Mouse (Mus musculus): Measurements from ENCODE around the gene Prcp.
"Not testable (repeated sequence)": the region's sequence is repeated elsewhere in the genome, so short reads cannot be mapped to it uniquely, and the experiment has no call there.

Prcp gene

DNA sequence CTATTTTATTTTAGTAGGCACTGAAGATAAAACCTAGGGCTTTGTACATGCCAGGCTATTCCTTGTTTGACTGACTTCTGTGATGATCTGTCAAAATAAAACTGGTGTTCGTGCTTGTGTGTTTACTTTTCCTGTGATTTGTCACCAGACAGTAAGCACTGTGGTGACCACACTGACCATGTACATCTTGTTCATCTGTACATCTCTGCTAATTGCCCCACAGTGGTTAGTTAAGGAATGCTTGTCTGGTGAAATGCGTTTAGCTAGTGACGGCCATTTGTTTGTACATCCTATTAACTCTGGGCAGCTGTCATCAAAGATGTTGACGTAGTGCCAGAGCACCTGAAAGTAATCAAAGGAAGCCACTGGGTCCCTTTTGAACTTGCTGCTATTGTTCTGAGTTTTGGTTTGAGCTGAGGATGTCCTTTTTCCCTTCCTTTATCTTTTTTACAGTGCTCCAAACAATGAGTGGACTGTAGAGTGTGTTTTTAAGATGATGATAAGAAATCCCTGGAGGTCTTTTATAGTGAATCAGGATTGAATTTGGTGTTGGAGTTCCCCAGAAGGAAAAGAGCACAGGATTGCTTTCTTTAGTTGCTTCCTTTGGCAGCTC is 16.5 kb downstream of the Prcp start:
- no peak for DNase-seq

DNA sequence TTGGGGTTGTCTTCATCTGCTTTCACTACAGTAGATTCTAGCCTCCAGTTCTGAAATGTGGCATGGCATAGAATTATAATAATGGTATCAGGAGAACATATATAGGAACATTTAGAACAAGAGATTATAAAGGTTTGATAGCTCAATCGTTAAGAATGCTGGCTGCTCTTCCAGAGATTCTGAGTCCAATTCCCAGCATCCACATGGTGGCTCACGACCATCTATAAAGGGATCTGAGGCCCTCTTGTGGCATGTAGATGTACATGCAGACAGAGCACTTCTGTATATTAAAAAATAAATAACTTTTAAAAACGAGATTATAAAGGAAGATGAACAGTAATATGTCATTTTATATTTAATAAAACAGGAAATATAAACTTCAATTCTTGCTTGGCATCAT is 19.2 kb downstream of the Prcp start:
- no peak for DNase-seq

- no peak for DNase-seq
Observed at GRCm38 (mm10) chr7:92896036-92896435, 21.8 kb downstream of the Prcp start.

GRCm38 (mm10) chr7:92897021-92897420 is 22.8 kb downstream of the Prcp start:
- no peak for DNase-seq

- peak; percentile 26 to 39 for DNase-seq
Observed at GRCm38 (mm10) chr7:92903360-92904038, 29.2 kb downstream of the Prcp start.

GRCm38 (mm10) chr7:92904285-92904684 is 30.0 kb downstream of the Prcp start:
- not testable (repeated sequence) for DNase-seq

DNA sequence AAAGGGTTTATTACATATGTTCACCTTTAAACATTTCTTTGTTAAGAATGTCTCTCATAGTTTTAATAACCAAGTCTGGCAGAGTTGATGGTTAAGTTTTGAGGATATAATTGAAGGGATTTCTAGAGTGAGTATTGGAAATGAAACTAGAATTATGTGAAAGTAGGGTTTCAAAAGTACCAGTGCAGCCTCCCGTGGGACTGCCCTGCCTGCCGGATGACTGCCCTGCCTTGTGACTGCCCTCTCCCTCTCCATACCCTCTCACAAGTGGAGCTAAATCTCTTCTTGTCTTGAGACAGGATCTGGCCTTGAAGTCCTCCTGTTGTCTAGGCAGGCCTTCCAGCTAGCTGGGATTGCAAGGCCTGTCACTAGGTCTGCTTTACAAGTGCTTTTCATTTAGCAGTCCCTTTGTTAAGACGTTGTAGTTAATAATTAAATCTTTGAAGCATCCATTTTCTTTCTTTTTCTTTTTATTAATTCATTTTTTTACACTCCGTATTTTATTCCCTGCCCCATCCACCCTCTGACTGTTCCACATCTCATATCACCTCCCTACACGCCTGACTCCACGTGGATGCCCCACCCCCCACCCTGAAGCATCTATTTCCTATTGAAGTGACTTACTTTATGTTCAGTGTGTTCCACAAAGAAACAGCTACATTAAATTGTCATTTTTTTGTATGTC is 46.0 kb downstream of the Prcp start:
- DNase-seq, result no peak

DNA sequence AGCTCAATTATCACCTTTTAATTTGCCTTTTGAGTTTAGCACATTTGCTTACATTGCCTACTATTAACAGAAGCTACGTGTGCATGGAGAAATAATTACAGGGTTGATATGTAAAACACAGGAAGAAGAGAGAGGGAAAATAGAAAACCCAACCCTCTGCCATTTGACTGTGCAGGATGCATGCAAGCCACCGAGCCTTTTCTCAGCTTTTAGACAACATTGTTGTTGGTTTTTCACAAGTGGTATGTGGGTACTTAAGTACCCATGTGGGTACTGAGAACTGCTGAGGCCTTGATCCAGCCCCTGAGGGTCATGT is 46.5 kb downstream of the Prcp start:
- DNase-seq, result no peak

- DNase-seq, result no peak
Observed at GRCm38 (mm10) chr7:92932792-92933191, 58.5 kb downstream of the Prcp start.

DNA sequence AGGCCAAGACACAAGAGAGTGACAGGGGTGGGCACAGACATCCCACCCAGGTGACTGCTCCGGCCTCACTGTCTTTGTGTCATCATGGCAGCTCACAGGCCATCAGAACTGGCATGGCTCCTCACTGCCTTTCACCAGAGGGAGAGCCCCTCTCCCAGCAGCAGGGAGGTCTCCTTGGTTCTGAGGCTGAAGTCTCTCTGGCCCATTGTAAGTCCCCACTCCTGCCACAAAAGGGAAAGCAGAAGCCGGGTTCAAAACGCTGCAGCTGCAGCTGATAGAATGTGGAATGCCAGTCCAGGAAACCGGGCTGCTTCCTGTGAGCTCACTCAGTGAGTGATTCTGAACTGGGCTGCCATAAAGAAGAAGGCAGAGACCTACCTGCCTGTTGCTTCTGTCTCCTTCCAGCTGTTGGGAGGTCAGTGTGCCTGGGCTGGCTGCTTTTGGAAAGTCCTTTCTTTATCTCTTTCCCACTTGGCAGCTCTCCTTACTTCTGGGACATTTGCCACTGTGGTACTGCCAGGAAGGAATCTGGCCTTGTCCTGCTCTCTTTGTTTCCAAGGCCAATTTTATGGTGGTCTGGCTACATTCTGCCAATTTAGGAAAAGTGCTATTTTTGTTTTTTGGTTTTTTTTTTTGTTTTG is 59.2 kb downstream of the Prcp start:
- DNase-seq, result not testable (repeated sequence)

- DNase-seq, result no peak
Observed at GRCm38 (mm10) chr7:92936747-92937146, 62.5 kb downstream of the Prcp start.

DNA sequence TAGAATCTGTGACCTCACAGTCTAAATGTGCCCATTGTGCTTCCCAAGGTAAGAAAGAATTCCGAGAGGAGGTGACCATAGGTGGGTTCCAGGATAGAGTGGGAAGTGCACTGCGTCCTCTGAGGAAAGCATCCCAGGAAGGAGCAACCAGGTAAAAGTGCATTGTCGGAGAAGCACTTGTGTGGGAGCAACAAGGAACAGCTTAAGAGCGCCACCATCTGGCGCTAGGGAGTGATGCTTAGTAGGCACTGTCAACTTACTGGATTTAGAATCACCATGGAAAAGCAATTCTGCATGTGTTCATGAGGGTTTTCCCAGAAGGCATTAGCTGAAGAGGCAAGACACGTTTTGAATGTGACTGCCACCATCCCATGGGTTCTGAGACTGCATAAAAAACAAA is 63.7 kb downstream of the Prcp start:
- DNase-seq, result no peak

DNA sequence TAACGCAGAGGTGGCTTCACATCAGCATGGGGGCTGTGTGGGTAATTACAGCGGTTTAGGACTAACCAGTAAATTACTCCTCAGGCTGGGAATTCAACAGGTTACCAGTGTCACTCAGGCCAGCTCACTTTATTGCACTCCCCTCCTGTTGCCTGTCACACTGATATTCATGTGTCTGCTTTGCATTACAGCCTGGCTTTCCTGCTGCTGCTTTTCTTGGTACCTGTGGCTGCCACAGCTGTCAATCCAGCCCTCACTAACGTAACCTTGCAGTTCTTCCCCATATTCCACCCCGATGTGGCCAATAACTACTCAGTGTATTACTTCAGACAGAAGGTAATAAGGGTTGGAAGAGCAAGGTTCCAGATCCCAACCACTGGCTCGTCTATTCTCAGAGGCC is 65.5 kb downstream of the Prcp start:
- no peak for DNase-seq

DNA sequence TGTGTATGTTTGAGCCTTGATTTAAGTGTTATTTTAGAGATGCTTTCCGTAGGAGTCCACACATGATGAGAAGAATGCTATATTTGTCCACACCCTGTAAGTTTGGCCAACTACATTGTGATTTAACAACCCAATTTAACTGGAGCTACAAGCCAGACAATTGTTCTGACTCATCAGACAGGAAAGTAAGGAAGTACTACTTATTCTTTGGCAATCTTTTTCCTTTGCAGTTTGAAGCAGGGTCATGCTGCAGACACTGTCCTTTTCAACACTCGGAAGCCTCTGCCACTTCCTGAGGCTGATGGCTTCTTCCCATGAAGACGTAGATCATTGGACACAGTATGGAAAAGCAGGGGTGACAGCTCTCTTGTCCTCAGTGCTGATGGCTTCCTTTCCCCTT is 76.5 kb downstream of the Prcp start:
- no peak for DNase-seq

- no peak for DNase-seq
Observed at GRCm38 (mm10) chr7:92952210-92952609, 77.9 kb downstream of the Prcp start.

DNA sequence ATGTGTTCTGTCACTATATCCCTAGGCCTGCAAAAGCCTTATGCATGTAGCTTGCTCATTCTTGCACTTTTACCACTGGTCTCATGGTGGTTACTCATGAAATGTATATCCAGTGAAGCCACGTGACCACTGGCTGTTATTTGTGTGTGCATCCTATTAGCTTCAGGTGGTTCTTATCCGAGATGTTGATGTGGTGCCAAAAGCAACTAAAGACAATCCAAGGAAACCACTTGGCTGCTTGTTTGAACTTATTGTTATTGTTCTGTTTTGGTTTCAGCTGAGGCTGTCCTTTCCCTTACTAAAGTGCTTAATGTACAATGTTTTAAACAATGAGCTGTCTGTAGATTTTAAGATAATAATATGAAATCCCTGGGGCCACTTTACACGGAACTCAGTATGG is 85.5 kb downstream of the Prcp start:
- DNase-seq, result no peak

DNA sequence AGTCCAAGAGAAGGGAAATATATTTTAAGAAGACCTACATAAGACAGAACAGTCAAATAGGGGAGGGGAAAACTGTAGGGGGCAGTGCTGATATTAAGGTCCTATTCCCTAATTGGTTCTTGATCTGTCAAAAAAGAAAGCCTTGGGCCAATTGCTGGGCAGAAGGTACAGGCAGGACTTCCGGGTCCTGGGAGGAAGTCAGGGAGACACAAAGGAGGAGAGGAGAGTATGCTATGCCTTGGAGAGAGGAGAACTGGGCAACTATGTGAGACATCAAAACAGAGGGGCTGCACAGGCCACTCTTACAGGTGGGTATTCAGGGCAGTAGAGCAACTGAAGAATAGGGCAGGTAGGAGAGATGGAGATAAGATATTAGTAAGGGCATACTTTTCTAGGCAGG is 87.6 kb downstream of the Prcp start:
- DNase-seq, result no peak

DNA sequence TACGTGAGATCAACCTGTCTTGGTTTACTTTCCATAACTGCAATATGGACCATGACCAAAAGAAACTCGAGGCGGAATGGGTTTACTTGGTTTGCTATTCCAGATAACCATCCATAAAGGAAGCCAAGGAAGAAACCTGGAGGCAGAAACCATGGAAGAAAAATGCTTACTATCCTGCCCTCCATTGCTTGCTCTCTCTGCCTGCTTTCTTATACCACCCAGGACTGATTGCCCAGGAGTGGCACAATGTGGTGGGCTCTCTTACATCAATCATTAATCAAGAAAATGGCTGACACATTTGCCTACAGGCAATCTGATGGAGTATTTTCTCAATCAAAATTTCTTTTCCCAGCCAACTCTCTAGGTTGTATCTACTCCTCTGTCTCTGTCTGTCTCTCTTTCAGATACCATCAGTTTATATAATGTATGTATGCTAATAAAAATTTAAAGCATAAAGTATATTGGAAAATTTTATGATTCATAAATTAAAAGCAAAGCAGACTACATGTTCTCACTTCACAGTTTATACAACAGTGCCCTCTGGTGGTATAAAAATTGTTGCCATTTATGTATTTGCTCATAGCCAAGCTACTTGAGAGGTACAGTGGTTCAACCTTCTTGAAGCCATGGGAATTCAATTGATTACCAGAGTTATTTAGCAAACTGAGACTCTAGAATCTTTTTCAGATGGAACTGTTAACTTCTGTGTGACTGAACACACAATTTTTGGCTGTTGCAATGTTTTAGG is 90.7 kb downstream of the Prcp start:
- no peak for DNase-seq

DNA sequence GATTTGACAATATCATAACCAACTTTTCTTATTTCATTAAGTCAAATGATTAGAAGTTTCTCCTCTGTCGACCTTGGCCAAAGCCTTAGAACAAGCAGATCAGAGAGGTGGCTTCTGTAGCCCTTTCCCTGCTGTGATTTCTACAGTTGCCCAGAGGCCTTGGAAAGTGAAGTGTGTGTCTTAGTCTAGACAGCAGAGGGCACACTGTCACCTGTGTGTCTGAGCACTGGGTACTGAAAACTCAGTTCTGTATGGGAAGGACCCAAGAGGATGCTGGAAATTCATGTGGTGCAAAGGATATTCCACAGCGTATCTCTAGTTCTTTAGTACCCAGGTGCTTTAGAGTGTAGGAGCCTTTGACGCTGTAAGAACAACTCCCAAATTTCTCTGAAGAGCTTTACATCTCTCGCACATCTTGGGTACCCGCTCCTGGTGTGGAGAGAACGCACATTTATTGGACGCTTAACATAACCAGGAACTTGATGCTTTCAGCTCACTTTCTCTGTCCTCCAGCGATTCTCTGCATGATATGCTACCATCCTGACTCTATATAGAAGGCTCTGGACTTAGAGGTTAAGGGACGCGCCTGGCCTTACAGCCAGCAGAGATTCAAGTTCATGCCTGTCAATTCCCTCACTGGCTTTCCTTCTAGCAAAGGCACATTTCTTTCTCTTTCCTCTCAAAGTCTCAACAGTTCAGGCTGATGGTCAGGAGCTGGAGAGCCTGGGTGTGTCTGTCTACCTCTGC is 93.3 kb downstream of the Prcp start:
- DNase-seq, result no peak

DNA sequence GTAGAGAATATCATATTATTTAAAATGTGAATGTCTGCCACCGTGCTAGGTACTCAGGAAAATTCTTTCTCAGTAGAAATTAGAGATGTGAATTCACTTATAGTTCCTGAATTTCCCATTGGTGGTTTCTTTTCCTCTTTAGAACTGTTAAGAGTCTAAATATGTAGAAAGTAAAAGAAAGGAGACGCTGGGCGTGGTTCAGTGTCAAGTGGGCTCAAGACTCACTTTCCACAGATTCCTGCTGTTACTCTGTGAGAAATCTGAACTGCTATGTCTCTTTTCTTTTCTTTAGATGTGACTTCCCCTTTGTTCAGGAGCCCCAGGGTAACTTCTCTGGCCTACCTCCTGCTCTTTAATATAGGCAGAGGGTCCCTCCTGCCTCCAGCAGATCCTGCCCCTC is 103.2 kb downstream of the Prcp start:
- DNase-seq, result no peak

GRCm38 (mm10) chr7:92978225-92978624 is 104.0 kb downstream of the Prcp start:
- DNase-seq, result no peak

DNA sequence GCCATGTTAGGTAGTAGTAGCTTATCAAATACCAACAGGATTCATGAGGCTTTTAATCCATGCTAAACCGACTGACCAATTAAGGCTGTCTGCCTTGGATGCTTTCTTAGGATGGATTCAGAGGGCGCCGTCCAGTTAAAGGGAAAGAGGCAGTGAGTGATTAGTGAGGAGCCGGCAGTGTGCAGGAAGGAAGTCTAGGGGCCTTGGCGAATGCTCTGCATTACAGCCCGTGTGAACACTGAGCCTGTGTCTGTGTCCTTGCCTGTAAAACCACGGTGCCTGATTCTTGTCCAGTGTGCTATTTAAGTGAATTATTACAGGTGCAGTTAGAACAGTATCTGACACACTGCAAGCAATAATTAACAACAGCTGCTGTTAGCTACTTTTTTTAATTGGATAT is 104.5 kb downstream of the Prcp start:
- not testable (repeated sequence) for DNase-seq

GRCm38 (mm10) chr7:92980741-92981140 is 106.5 kb downstream of the Prcp start:
- DNase-seq, result no peak
